13 mouse cellular contexts compared by ENCODE assay signal in genomic region chr2:138034123-138034736, GRCm38 (mm10).
A peak's percentile ranks its signal among the peaks of the same experiment; 100 is the strongest.
DNase-seq lines count a peak whose midpoint lies in the region; ATAC-seq and TF ChIP-seq lines count a peak whose summit lies in the region.
"Had no signal": no experiment of that assay in that cellular context is flagged by ENCODE, and none has a peak within 500 bp of the region (broad histone marks: within the 10 kb centered on the region; RNA-seq: fewer than 3 reads in every experiment).

No protein-coding gene starts in this region.

- H3K36me3 ChIP-seq in forebrain, embryonic 16.5 days (ENCODE audit: control insufficient read depth, insufficient read depth) = no peaks in the 10 kb centered on the region
- H3K36me3 ChIP-seq: embryonic facial prominence, embryonic 12.5 days; heart, embryonic 10.5 days; liver, embryonic 12.5 days had no signal

- peak overlapping the region; percentile 86 for H3K27ac ChIP-seq in layer of hippocampus, adult 2 months
- H3K27ac ChIP-seq in forebrain, embryonic 16.5 days (ENCODE audit: low read length) = peak overlapping the region; percentile 66
- H3K27ac ChIP-seq: embryonic facial prominence, embryonic 12.5 days; heart, embryonic 10.5 days; liver, embryonic 12.5 days had no signal

- no peak overlapping the region for H3K4me2 ChIP-seq in forebrain, embryonic 16.5 days (ENCODE audit: low read length)
- H3K4me2 ChIP-seq: embryonic facial prominence, embryonic 12.5 days; liver, embryonic 12.5 days had no signal

- H3K9me3 ChIP-seq in forebrain, embryonic 16.5 days (ENCODE audit: control insufficient read depth, low read length) = no peaks in the 10 kb centered on the region
- H3K9me3 ChIP-seq: embryonic facial prominence, embryonic 12.5 days; heart, embryonic 10.5 days; liver, embryonic 12.5 days had no signal

- H3K9ac ChIP-seq in forebrain, embryonic 16.5 days (replicated peaks; ENCODE audit: low read depth, low read length) = no peak overlapping the region
- H3K9ac ChIP-seq: embryonic facial prominence, embryonic 12.5 days; liver, embryonic 12.5 days had no signal

- 77% methylated on average over 8 of the region's 8 CpGs for WGBS in forebrain, embryonic 16.5 days

- H3K4me1 ChIP-seq in forebrain, embryonic 16.5 days (replicated peaks; ENCODE audit: control insufficient read depth, insufficient read depth, low read length) = no peaks in the 10 kb centered on the region
- H3K4me1 ChIP-seq: embryonic facial prominence, embryonic 12.5 days; heart, embryonic 10.5 days; liver, embryonic 12.5 days had no signal

- H3K4me3 ChIP-seq in layer of hippocampus, adult 2 months = peak overlapping the region; percentile 17; the same call in 1 of the 2 replicates
- H3K4me3 ChIP-seq in forebrain, embryonic 16.5 days (replicated peaks; ENCODE audit: low read length) = no peak overlapping the region
- H3K4me3 ChIP-seq: embryonic facial prominence, embryonic 12.5 days; heart, embryonic 10.5 days; liver, embryonic 12.5 days; myocyte had no signal

- peak; percentile 11 to 36 for DNase-seq in cerebellum, postnatal 14 days
- no peak for DNase-seq in cerebellum, adult 9-11 months
- DNase-seq in layer of hippocampus, adult 2 months (ENCODE audit: low spot score in 2 of 2) = no peak
- DNase-seq in layer of hippocampus, adult 18-20 months (ENCODE audit: low spot score in 2 of 2) = no peak
- peak; percentile 32 for DNase-seq in retina, embryonic 14.5 days (ENCODE audit: low spot score)
- DNase-seq in B cell, adult 2 months = no peak
- no peak for DNase-seq in heart, adult 9 months (ENCODE audit: low spot score in 2 of 2)

- no peaks in the 10 kb centered on the region for H3K27me3 ChIP-seq in forebrain, embryonic 16.5 days (replicated peaks; ENCODE audit: control insufficient read depth, insufficient read depth, low read length)
- H3K27me3 ChIP-seq: embryonic facial prominence, embryonic 12.5 days; liver, embryonic 12.5 days had no signal

- ATAC-seq in forebrain, embryonic 16.5 days = peak; percentile 77
- ATAC-seq: intestine, embryonic 16.5 days; liver, embryonic 12.5 days had no signal

- no peak for TF ChIP-seq CTCF in layer of hippocampus, adult 2 months (conservative IDR thresholded peaks at IDR 0.05)

Comparison
In these comparisons a context has a peak if more than half of its experiments do, and no peak if none do; other contexts are left out.
1. DNase-seq: peak in cerebellum, postnatal 14 days (2 of 2) and retina, embryonic 14.5 days (single experiment); none in cerebellum, adult 9-11 months (single experiment), layer of hippocampus, adult 2 months (0 of 2), layer of hippocampus, adult 18-20 months (0 of 2), B cell, adult 2 months (0 of 2) and heart, adult 9 months (0 of 2).